Mouse (Mus musculus) c-Kit-positive CD71-positive TER-119-positive erythroid progenitor cells, embryonic 14.5 days (primary cell): ENCODE measurements around the gene Cntd1.
"Not testable (repeated sequence)": the region's sequence is repeated elsewhere in the genome, so short reads cannot be mapped to it uniquely, and the experiment has no call there.

Experiments used
- DNase-seq: peaks from one replicate; pipeline ENCODE4 v3.0.0-alpha.2; 2013; ENCODE audit warnings: low spot score

Cntd1 gene

DNA sequence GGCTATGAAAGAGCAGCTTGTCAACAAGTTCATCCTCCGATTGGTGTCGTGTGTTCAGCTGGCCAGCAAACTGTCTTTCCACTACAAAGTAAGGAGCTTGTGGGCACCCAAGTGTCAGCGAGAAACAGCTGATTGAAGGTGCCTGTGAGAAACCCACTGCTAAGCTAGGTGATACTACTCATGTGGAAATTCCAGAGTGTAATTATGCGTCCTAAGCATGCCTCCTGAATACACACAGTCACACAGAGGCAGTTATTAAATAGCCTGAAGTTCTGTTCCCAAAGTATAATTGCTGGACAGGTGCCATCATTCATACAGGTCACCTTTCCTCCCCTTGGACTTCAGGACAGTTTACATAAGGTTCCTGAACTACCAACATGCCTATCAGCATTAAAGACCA, 5.0 kb downstream of the Cntd1 start:
- no peak for DNase-seq

DNA sequence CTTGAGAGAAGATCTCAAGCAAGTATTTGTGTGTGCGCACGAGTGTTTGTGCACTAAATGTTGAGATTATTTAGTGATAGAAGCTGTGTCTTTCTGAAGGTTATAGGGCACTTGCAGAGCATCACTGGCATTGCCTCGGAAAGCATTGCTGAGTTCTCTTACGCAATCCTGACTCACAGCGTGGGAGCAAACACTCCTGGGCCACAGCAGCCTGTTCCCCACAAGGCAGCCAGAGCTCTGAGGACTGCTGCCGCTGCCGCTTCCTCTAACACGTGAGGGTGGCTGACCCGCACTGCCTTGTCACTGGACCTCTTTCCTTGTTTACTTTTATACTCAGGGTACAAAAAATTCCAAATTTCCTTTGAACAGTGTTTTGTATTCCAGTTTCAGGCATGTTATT, 8.5 kb downstream of the Cntd1 start:
- no peak for DNase-seq

DNA sequence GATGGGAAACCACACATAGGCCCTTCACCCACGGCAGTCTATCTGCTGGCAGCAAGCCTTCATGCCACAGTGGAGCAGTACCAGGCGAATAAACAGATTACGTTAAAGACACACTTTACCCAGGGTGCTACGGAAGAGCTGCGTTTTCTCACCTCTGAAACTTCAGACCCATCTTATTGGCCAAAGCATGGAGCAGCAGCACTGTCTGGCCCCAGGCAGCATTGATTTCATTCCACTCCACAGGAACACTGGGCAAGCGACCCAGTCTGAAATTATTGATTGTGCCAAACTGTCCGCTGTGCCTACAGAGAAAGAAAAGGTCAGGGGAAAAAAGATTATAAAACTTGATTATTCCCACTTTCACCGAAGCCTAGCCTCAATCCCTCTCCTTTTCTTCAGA, 12.4 kb downstream of the Cntd1 start:
- DNase-seq, result no peak

DNA sequence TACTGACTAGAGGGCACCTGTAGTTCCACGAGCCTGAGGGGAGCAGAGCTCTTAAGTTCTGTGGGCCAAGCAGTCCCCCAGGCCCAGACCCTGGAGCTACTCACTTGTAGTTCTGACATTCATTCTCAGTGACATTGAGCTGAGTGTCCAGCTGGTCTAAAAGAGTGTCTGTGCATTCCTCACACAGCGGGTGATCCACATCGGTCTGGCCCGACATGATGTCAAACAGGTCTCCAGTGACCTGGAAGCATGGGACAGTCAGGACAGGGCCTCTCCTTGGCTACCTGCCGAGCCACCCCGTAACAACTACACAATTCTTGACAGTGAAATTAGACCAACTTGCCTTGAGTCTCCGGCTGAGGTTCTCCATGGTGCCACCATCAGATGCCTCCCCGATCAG, 16.4 kb downstream of the Cntd1 start:
- no peak for DNase-seq

DNA sequence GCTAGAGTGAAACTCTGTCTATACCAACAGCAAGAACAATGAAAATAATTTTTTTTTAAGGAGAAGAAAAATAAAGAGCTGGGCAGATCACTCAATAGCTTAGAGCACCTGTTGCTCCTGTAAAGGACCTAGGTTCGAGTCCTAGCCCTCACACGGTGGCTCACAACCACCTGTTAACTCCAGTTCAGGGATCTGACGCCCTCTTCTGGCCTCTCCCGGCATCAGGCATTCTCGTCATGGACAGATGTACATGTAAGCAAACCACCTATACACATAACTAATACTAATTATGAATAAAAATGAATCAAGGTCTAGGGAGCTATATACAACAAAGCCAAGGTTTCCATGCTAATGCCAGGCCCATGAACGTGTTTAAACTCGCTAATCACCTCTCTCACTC, 22.1 kb downstream of the Cntd1 start:
- DNase-seq, result peak; percentile 46

DNA sequence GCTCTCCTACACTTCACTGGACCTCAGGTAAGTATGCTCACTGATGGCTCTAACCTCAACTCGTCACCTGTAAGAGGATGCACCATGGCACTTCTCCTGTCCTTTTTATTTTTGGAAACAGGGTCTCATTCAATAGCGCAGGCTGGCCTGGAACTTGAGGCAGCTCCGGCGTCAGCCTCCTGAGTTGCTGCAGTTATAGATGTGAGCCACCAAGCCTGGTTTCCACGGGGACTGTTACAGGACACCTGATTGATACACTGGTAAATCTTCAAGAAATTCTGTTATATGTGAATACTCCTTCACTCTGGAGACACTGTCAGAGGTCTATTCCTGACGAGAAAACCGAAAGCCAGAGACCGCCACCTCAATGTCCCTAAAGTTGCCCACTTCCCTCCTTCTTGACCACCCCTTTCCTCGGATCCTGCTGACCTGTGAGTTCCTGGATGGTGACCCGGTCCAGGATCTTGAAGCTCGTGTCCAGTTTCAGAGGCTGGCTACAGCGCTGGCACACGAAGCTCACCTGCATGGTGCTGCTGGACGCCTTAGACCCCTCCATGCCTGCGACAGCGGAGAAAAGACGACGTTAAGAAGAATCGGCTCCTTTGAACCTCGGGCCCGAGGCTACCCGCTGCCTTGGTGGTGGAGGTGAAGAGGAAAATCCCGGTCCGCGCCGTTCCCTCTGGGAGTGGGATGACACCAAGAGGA, 22.6 kb downstream of the Cntd1 start:
- DNase-seq, result no peak

DNA sequence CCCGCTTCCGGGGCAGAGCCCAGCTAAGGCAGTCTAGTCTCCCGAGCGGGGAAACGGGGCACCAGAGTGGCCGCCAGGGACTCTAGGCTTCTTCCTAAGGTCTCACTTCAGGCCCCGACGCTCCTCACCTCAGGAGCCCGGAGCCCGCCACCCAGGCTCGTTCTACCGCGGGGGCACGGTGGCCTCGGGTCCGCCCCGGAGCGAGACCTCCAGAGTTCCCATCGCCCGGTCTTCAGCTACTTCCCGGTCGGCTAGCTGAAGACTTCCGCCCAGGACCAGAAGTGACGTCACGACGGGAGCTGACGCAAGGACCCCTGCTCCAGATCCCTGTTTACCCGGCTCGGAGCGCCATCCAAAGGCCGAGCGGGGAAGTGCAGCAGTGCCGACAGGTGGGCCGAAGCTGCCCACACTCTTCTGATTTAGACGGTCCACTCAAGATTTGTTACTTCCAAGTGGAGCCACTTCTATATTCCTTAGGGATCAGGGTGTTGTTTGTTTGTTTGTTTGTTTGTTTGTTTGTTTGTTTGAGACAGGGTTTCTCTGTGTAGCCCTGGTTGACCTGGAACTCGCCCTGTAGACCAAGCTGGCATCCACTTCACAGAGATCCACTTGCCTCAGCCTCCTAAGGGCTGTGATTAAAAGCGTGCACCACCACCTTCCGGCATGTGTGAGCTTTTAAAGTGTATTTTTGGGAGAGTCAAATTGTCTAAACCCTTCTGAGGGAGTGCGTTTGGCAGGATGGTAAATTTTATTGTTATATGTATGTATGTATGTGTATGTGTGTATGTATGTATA, 23.4 kb downstream of the Cntd1 start, which contains the start of gene Becn1:
TSS of gene Becn1 (minus strand) at position 283 of the 795 bp plus-strand sequence.
- DNase-seq, result peak; percentile 94

DNA sequence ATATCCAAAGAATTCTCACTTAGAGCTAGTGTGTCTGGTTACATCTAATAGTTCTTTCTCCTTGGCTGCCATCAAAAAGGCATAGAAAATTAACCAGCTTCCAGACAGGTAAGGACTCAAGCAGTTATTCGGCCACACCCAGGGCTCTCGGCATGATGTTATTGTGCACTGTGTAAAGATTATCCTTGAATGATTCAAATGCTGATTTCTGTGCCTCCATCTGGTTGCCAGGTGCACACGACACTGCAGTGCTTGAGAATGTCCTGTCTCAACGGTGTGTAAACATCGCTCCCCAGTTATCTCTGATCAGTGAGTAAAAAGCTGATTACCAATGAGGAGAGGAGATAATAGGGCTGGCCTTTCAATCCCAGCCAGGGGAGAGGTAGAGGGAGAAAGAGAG, 28.9 kb downstream of the Cntd1 start:
- DNase-seq, result no peak

DNA sequence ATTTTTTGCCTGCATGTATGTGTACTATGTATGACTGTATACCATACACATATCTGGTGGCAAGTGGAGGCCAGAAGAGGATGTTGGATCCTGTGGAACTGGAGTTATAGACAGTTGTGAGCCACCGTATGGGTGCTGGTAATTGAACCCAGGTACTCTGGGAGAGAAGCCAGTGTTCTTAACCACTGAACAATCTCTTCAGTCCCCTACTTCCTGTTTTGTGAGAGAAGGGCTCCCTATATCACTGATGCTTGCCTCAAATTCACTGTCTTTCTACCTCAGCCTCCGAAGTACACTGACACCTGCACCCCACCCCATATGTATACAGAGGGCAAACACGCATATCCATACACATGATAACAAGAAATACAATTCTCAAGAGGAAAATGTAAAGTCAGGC, 32.3 kb downstream of the Cntd1 start:
- no peak for DNase-seq

DNA sequence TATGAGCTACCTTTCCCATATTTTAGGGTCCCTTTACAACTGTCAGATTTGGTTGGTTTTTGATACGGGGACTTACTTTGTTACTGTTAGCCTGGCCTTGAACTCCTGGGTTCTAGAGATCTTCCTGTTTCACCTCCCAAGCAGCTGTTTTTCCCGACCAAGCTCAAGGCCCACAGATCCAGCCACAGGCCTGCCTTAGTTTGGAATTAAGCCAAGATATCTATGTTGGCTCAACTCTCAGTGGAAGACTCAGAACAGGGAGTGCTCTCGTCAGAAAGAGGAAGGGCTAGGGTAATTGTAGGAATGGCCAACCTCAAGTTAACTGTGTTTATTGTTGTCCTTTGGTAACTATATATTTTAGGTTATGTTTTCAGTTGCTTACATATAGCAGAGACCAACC, 33.3 kb downstream of the Cntd1 start:
- DNase-seq, result no peak

DNA sequence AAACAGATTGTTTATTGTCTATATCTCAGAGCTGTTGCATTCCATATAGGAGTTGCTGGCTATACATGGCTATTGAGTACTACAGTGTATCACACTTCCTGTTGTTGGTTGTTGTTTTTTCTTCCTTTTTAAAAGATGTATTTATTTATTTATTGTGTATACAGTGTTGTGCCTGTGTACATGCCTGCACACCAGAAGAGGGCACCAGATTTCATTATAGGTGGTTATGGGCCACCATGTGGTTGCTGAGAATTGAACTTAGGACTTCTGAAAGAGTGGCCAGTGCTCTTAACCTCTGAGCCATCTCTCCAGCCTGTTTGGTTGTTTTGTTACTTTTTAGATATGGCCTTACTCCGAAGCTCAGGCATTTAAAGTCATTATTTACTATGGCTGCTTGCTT, 35.8 kb downstream of the Cntd1 start:
- DNase-seq, result no peak

DNA sequence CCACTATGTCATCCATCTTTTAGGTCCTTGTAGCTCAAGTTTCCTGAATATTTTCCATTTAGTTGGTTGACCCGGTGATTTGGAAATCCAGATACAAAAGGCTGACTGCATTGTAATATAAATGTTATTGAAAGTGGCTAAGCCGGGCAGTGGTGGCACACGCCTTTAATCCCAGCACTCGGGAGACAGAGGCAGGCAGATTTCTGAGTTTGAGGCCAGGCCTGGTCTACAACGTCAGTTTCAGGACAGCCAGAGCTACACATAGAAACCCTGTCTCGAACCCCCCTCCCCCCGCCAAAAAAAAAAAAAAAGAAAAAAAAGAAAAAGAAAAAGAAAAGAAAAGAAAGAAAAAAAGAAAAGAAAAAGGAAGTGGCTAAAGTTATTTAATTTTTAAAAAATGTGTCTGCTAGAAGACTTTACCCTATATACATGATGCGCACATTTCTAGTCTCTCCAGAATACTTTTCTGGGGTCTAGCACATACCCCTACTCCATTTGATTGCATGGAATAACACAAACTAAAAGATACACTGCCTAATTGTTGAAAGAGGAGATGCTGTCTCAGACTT, 36.4 kb downstream of the Cntd1 start:
- DNase-seq, result no peak

DNA sequence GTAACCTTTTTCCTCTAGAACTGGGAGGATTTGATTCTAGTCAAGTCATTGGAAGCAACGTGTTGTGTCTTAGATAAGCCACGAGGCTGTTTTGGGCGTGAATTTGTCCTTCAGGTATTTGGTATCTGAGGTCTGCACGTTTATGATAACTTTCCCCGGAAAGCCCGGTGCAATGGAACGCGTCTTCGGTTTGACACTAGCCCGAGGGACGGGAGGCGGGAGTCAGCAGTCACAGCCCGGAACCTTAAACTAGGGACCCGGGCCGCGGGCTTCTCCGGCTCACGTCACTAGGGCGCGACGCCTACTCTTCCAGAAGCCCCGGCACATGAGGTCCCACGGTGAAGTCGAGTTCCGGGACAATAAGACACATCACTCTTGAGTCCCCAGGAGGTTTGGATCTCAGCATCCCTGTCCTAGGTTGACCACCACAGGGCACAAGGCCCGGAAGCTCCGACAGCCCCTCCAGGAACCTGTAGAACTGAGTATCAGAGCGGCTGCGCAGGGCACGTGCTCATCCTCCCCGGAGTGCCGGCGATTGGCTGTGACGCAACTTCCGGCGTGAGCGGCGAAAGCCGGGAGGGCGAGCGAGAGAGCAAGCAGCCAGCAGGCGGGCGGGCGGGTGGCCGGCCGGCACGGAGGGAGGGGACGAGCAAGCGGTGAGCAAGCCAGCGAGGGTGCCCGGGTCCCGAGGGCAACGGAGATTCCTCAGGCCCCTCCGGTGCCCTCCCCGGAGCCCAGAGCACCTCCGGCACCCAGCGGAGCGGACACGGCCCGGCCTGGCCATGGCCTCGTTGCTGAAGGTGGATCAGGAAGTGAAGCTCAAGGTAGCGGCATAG, 37.1 kb downstream of the Cntd1 start, which contains the start of gene Psme3:
TSS of gene Psme3 (plus strand) at position 549 of the 836 bp plus-strand sequence.
- DNase-seq, result peak; percentile 94

DNA sequence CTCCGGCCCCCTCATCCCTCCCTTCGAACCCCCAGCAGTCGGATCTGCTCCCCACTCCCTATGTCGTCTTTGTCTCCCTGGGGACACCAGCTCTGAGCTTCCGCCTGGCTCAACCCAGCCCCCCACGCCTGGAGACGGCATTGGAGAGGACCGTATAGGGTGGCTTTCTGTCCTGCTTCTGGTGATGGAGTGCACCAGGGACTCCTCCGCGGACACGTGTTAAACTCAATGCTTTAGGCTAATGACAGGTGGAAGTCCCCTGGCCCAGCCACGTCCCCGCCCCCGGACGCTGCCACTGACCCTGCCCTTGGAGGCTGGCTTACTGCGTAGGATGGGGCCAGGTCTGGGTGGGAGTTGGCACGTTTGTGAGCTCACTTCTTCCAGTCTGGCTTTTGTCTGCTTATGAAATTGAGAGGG, 37.7 kb downstream of the Cntd1 start:
- DNase-seq, result peak; percentile 50

DNA sequence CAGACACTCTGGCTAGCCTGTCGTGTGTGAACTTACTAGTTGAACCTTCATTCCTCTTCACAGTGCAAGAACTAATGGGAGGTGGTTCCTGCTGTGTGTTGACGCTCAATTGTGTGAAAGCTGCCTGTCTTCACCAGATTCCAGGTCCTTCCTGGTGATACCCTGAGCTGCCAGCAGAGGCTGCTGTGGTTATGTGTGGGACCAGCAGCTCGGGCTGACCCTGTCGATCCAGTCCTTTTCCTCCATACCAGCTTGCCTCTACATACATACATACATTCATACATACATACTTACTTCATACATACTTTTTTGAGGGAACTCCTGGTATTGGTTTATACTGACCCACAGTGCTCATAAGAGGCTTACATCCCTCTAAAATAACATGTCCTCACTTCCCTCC, 44.8 kb downstream of the Cntd1 start:
- peak; percentile 39 for DNase-seq

DNA sequence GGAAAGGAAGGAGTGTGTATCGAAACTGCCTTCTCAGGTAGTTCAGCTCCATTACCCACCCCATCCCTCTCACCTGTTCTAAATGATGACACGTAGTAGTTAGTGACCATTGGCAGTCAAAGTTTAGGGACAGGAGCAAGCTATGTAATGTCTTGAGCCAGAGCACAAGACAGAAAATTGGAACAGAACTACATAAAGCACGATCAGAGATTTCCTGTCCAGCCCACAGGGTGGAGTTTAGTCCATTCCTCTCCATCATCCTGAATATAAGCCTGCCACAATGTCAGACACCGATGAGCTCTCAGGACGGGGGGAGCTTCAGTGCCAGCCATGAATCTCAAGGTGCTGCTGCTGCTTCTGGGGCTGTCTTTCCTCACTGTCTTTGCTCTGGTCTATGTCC, 46.0 kb downstream of the Cntd1 start, which contains the start of gene Aoc2:
TSS of gene Aoc2 (plus strand) at position 301 of the 400 bp plus-strand sequence.
- no peak for DNase-seq

DNA sequence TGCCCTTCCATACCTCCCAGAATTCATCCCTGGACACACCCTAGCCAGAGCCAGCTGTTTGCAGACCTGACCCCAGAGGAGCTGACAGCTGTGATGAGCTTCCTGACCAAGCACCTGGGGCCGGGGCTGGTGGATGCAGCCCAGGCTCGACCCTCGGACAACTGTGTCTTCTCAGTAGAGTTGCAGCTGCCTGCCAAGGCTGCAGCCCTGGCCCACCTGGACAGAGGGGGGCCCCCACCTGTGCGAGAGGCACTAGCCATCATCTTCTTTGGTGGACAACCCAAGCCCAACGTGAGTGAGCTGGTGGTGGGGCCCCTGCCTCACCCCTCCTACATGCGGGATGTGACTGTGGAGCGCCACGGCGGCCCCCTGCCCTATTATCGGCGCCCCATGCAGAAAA, 46.4 kb downstream of the Cntd1 start:
- not testable (repeated sequence) for DNase-seq

DNA sequence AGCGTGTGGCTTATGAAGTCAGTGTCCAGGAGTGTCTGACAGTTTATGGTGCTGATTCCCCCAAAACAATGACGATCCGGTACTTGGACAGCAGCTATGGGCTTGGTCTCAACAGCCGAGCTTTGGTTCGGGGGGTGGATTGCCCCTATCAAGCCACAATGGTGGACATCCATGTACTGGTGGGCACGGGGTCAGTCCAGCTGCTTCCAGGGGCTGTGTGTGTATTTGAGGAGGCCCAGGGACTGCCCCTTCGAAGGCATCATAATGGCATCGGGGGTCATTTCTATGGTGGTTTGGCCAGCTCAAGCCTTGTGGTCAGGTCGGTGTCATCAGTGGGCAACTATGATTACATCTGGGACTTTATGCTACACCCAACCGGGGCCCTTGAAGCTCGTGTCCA, 47.3 kb downstream of the Cntd1 start:
- no peak for DNase-seq

DNA sequence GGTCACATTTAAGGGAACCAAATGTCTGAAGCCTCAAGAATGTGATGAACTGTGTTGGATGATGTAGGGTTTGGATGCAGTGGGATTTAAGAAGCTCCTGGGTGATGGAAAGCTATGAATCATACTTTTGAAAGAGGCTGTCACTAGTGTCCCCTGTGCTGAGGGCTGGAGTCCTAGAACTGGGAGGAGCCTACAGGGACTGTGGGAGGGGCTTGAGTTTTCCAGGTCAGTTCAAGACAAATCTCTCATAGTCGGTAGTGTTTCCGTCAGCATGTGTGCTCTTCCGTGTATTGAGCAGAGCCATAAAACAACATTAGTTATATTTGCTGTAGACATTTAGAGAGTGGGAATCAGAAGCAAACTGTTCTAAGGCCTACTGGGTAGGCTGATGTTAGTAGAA, 48.5 kb downstream of the Cntd1 start:
- no peak for DNase-seq

DNA sequence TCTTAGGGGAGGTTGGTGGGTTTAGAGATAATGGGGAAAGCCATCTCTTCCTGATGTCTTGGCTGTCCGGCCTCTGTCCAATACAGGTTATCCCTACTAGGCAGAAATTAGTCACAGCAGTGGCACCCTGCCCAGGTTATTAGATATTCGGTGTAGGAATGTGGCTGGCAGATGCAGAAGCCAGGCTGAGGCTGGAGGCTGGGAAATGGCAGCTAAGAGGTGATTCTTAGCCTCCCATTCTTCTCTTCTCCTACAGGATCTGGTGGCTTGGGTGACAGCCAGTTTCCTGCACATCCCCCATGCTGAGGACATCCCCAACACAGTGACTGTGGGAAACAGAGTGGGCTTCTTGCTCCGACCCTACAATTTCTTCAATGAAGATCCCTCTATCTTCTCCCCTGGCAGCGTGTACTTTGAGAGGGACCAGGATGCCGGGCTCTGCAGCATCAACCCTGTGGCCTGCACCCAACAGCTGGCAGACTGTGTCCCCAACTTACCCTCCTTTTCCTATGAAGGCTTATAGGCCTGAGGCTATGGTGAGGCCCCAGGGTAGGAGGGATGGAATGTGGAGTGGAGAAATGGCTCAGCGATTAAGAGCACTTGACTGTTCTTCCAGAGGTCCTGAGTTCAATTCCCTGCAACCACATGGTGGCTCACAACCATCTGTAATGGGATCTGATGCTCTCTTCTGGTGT, 50.3 kb downstream of the Cntd1 start:
- no peak for DNase-seq

DNA sequence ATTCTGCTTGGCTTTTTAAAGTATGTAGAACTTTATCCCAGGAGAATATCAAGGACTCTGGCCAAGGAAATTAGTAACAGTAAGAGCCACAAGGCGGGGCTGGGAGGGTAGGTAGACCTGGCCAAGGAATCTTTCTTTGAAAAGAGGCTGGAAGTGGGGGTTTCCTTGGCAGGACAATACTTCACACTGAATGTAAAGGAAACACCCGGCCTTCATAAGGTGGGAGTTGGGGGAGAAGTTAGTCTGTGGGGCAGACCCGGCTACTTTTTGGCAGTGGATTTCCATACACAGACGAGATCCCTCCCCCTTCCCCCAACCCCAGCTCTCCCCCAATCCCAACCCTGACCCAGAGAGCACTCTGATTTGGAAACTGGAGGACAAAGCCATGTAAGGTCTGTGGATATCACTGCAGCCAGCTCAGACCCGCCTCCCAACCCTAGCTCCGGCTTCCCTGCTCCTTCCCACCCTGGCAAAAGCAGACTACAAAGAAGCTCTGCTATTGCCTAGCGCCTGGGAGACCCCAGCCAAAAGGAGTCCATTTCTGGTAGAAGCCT, 51.6 kb downstream of the Cntd1 start, which contains the start of gene Aoc3:
TSS of gene Aoc3 (plus strand) at position 235 of the 554 bp plus-strand sequence.
- no peak for DNase-seq
